Mouse (Mus musculus) hindbrain, embryonic 15.5 days (tissue): ENCODE data around the gene Tmem267. TPM values are rescaled to one million over a fixed set of nuclear protein-coding genes. Genes with fewer than 3 reads are reported as not detected.
"Not testable (repeated sequence)": the region's sequence is repeated elsewhere in the genome, so short reads cannot be mapped to it uniquely, and the experiment has no call there.

Experiments used
- ATAC-seq: fragments of 200-750 bp; cut with Nextera tagmentation; 2 replicates; pipeline ENCODE4 v1.8.0; 2017; ENCODE audit warnings: low read depth, moderate number of reproducible peaks, moderate TSS enrichment; ENCODE audit not compliant: low FRiP score
- H3K27ac ChIP-seq: fragments of 300-500 bp; sonication (generic); replicated peaks from 2 replicates; pipeline ENCODE4 v1.5.1; 2015; ENCODE audit warnings: mild to moderate bottlenecking, inconsistent platforms
- H3K27me3 ChIP-seq: fragments of 300-500 bp; sonication (generic); 2 replicates; pipeline ENCODE4 v1.6.1; 2015; ENCODE audit warnings: control low read depth, inconsistent platforms
- H3K36me3 ChIP-seq: fragments of 300-500 bp; sonication (generic); 2 replicates; pipeline ENCODE4 v1.6.1; 2015; ENCODE audit warnings: control low read depth, inconsistent platforms
- H3K4me1 ChIP-seq: fragments of 300-500 bp; sonication (generic); replicated peaks from 2 replicates; pipeline ENCODE4 v1.6.1; 2015; ENCODE audit warnings: control low read depth, inconsistent platforms
- H3K4me2 ChIP-seq: fragments of 300-500 bp; sonication (generic); 2 replicates; pipeline ENCODE4 v1.6.1; 2015; ENCODE audit warnings: moderate library complexity, mild to moderate bottlenecking, inconsistent platforms
- H3K4me3 ChIP-seq: fragments of 300-500 bp; sonication (generic); 2 replicates; pipeline ENCODE4 v1.5.1; 2015; ENCODE audit warnings: mild to moderate bottlenecking, inconsistent platforms
- H3K9ac ChIP-seq: fragments of 300-500 bp; sonication (generic); 2 replicates; pipeline ENCODE4 v1.6.1; 2015; ENCODE audit warnings: inconsistent platforms
- H3K9me3 ChIP-seq: fragments of 300-500 bp; sonication (generic); 2 replicates; pipeline ENCODE4 v1.6.1; 2016; ENCODE audit warnings: control low read depth, inconsistent platforms
- WGBS: fragments of 180-500 bp; shearing (Covaris S2); methylation state at CpG from one replicate; pipeline ENCODE4 v1.1.7; 2015; 5-methylcytosine and 5-hydroxymethylcytosine counted together
- polyA plus RNA-seq: library from polyadenylated mRNA; unstranded; fragments of >200 nt; fragmentation: Nextera tagmentation; extraction: Ambion mirVana; gene quantifications from 2 replicates; pipeline ENCODE4 v1.2.1, GENCODE M21; 2015

Tmem267 gene
- polyA plus RNA-seq, 1 experiment from 2014 or later: 4.5 TPM

GRCm38 (mm10) chr13:119625952-119626351, 138.1 kb downstream of the Tmem267 start:
- not testable (repeated sequence) for H3K4me3 ChIP-seq, H3K9ac ChIP-seq, H3K36me3 ChIP-seq, H3K27ac ChIP-seq, H3K4me2 ChIP-seq, ATAC-seq, H3K27me3 ChIP-seq, H3K4me1 ChIP-seq, H3K9me3 ChIP-seq
- WGBS: 79% methylated on average over 5 of the region's 5 CpGs

DNA sequence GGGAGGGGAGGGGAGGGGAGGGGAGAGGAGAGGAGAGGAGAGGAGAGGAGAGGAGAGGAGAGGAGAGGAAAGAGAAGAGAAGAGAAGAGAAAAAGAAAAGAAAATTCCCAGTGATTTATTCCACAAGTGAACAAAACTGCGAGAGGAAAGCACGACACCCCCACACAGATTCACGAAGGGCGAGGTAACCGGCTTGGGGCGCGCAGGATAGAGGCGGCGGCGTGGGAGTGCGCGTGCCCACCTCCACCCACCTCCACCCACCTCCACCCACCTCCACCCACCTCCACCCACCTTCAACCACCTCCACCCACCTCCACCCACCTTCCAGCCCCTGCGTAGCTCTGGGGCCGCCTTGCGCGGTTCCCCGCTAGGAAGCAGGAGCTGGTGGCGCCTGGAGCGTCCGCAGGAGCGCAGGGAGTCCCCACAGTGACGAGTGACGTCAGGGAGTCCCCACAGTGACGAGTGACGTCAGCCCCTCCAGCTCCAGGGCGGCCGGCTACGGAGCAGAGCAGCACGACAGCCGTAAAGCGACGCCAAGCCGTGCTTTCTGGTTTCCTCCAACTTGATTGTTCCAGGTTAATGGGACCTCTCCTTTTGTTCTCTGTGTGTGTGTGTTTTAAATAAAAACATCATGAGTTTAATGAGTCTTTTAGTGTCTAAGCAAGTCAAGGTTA, 143.8 kb downstream of the Tmem267 start:
- H3K4me3 ChIP-seq: peak overlapping the region; percentile 53
- H3K4me2 ChIP-seq: peak overlapping the region; percentile 71
- H3K9me3 ChIP-seq: no peaks in the 10 kb centered on the region
- peak overlapping the region; percentile 70 for H3K27ac ChIP-seq
- 12% methylated on average over 29 of the region's 33 CpGs for WGBS
- ATAC-seq: peak; percentile 96
- H3K36me3 ChIP-seq: no peaks in the 10 kb centered on the region
- peak overlapping the region; percentile 37 for H3K9ac ChIP-seq
- H3K27me3 ChIP-seq: 0 out of 2 replicates have a peak, but pooled peaks cover 3% of the 10 kb centered on the region
- no peaks in the 10 kb centered on the region for H3K4me1 ChIP-seq

DNA sequence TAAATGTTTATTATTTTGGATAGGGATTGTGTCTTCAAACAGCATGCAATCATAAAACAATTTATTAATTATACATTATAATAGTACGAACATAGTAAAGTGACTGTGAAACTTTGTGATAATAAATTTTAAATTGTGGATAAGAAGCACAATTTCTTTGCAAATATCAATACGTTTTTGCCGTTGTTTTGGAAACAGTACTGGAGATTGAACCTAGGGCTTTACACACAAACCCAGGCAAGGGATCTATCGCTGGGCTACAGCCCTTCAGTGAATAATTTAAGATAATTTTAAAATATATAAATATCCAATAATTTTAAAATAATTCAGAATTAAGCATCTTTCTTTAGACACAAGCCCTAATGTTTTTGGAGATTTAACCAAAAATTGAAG, 144.3 kb downstream of the Tmem267 start:
- Histone ChIP-seq H3K4me2 (peak overlapping the region; percentile 71), H3K36me3 (no peaks in the 10 kb centered on the region), H3K4me3 (peak overlapping the region; percentile 53), H3K4me1 (no peaks in the 10 kb centered on the region), H3K27me3 (0 out of 2 replicates have a peak, but pooled peaks cover 3% of the 10 kb centered on the region), H3K9me3 (no peaks in the 10 kb centered on the region), H3K9ac (no peak overlapping the region; the same call in 1 of the 2 replicates), H3K27ac (no peak overlapping the region)
- 85% methylated on average over 4 of the region's 4 CpGs for WGBS
- ATAC-seq: peak; percentile 13; the same call in 1 of the 2 replicates

DNA sequence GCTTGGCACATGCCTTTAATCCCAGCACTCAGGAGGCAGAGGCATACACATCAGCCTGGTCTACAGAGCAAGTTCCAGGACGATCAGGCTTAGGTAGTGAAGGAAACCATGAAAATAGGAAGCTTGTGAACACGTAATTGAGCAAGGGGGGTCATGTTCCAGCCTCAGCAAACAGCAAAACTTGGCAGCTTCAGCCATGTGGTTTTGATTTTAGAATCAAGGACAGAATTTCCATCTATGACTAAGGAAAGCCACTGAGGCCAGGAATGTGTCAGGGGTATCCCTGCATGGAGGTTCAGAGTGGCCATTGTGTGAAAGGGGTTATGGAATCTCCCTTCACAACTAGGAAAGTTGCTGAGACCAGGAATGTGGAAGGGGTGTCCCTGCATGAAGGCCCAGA, 147.7 kb downstream of the Tmem267 start:
- 71% methylated on average over 2 of the region's 2 CpGs for WGBS
- no peak overlapping the region for H3K4me2 ChIP-seq
- H3K4me3 ChIP-seq: no peak overlapping the region
- ATAC-seq: no peak
- no peak overlapping the region for H3K27ac ChIP-seq
- H3K4me1 ChIP-seq: no peaks in the 10 kb centered on the region
- no peaks in the 10 kb centered on the region for H3K36me3 ChIP-seq
- H3K27me3 ChIP-seq: 0 out of 2 replicates have a peak, but pooled peaks cover 3% of the 10 kb centered on the region
- H3K9me3 ChIP-seq: no peaks in the 10 kb centered on the region
- H3K9ac ChIP-seq: no peak overlapping the region

DNA sequence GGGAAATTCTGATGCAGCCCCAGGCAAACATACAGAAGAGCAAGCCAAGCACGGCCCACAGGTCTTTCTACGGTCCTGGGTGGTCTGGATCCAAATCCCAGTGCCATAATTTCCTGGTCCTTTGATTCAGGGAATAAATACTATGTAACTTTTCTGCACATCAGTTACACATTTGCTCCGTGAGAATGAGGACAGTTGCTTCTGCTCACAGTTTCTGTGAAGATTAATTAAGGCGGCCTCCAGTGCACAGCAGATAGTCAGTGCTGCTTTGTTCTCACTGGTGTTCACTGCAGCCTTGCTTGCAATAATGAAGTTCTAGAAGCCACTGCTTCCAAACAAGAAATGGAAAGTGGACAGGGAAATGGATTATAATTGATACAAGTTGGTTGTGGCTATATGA, 150.0 kb downstream of the Tmem267 start:
- Histone ChIP-seq H3K9me3 (no peaks in the 10 kb centered on the region), H3K4me1 (no peaks in the 10 kb centered on the region), H3K4me2 (no peak overlapping the region), H3K9ac (no peak overlapping the region), H3K27ac (no peak overlapping the region), H3K4me3 (no peak overlapping the region), H3K27me3 (0 out of 2 replicates have a peak, but pooled peaks cover 3% of the 10 kb centered on the region), H3K36me3 (no peaks in the 10 kb centered on the region)
- ATAC-seq: no peak
- 88% methylated on average over 4 of the region's 4 CpGs for WGBS

- 91% methylated on average over 5 of the region's 5 CpGs for WGBS
These were observed 150.6 kb downstream of the Tmem267 start for GRCm38 (mm10) chr13:119638449-119638848.

DNA sequence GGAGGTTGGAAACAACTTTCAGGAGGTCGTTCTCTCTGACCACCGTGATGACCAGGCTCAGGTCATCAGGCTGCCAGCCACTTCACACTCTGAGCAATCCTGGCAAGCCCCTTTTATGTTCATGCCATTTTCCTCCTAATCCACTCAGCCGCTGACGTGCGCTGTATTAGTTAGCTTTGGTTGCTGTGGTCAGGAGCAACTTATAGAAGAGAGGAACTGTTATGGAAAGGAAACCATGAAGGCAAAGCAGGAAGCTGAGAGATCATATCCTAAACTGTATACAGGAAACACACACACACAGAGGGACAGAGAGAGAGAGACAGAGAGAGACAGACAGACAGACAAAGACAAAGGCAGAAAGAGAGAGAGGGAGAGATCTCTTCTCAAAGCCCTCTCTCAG, 151.5 kb downstream of the Tmem267 start:
- Histone ChIP-seq H3K36me3 (no peaks in the 10 kb centered on the region), H3K9me3 (no peaks in the 10 kb centered on the region), H3K4me1 (no peaks in the 10 kb centered on the region), H3K9ac (no peak overlapping the region), H3K27me3 (0 out of 2 replicates have a peak, but pooled peaks cover 3% of the 10 kb centered on the region), H3K27ac (no peak overlapping the region), H3K4me3 (no peak overlapping the region), H3K4me2 (no peak overlapping the region)
- no peak for ATAC-seq
- 88% methylated on average over 5 of the region's 5 CpGs for WGBS

More at GRCm38 (mm10) chr13:119638449-119638848, 150.6 kb downstream of the Tmem267 start:
- Histone ChIP-seq H3K9ac (no peak overlapping the region), H3K4me2 (no peak overlapping the region), H3K36me3 (no peaks in the 10 kb centered on the region), H3K4me1 (no peaks in the 10 kb centered on the region), H3K9me3 (no peaks in the 10 kb centered on the region), H3K27ac (no peak overlapping the region), H3K4me3 (no peak overlapping the region), H3K27me3 (0 out of 2 replicates have a peak, but pooled peaks cover 3% of the 10 kb centered on the region)
- ATAC-seq: no peak

- no peak; the same call in 1 of the 2 replicates for ATAC-seq
- H3K27ac ChIP-seq: no peak overlapping the region
- H3K9me3 ChIP-seq: no peaks in the 10 kb centered on the region
- H3K27me3 ChIP-seq: 0 out of 2 replicates have a peak, but pooled peaks cover 3% of the 10 kb centered on the region
- H3K36me3 ChIP-seq: no peaks in the 10 kb centered on the region
- no peak overlapping the region for H3K9ac ChIP-seq
- H3K4me1 ChIP-seq: no peaks in the 10 kb centered on the region
- H3K4me3 ChIP-seq: no peak overlapping the region
- no peak overlapping the region for H3K4me2 ChIP-seq
- 42% methylated on average over 4 of the region's 4 CpGs for WGBS
These were observed 152.7 kb downstream of the Tmem267 start for GRCm38 (mm10) chr13:119640504-119640903.

GRCm38 (mm10) chr13:119641145-119641544, 153.3 kb downstream of the Tmem267 start:
- 91% methylated on average over 7 of the region's 7 CpGs for WGBS
- no peaks in the 10 kb centered on the region for H3K27me3 ChIP-seq
- H3K36me3 ChIP-seq: no peaks in the 10 kb centered on the region
- H3K27ac ChIP-seq: no peak overlapping the region
- H3K4me2 ChIP-seq: no peak overlapping the region
- ATAC-seq: no peak
- no peak overlapping the region for H3K9ac ChIP-seq
- H3K9me3 ChIP-seq: no peaks in the 10 kb centered on the region
- no peak overlapping the region for H3K4me3 ChIP-seq
- H3K4me1 ChIP-seq: no peaks in the 10 kb centered on the region

GRCm38 (mm10) chr13:119644769-119645168, 156.9 kb downstream of the Tmem267 start:
- WGBS: 60% methylated on average over 5 of the region's 5 CpGs
- Histone ChIP-seq H3K27me3 (no peaks in the 10 kb centered on the region), H3K4me3 (no peak overlapping the region), H3K36me3 (no peaks in the 10 kb centered on the region), H3K27ac (no peak overlapping the region), H3K9me3 (no peaks in the 10 kb centered on the region), H3K4me1 (no peaks in the 10 kb centered on the region), H3K4me2 (no peak overlapping the region), H3K9ac (no peak overlapping the region)
- ATAC-seq: no peak

DNA sequence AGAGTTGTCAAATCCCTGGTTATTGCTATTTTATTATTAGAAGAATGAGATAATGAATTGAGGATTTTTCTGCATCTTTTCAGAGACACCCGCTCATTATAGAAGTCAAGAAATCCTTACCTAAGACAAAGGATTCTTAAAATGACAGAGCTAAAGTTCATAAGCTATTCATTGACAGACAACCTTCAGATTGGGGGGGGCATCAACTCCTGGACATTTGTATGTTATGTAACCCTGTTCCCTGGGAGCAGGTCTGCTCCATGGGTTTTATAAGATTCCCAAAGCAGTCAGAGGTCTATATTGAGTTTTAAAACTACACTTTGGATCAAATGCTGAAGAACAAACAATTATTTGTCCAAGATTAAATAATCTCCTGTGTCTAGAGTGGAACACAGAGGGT, 158.7 kb downstream of the Tmem267 start:
- Histone ChIP-seq H3K4me1 (no peaks in the 10 kb centered on the region), H3K4me3 (no peak overlapping the region), H3K4me2 (no peak overlapping the region), H3K9ac (no peak overlapping the region), H3K27ac (no peak overlapping the region), H3K36me3 (no peaks in the 10 kb centered on the region), H3K27me3 (no peaks in the 10 kb centered on the region), H3K9me3 (no peaks in the 10 kb centered on the region)
- no peak for ATAC-seq
- 100% methylated on average over 1 of the region's 1 CpGs for WGBS

- 45% methylated on average over 15 of the region's 15 CpGs for WGBS
- Histone ChIP-seq H3K36me3 (no peaks in the 10 kb centered on the region), H3K4me3 (no peak overlapping the region), H3K4me1 (no peaks in the 10 kb centered on the region), H3K9ac (no peak overlapping the region), H3K4me2 (peak overlapping the region; percentile 5; the same call in 1 of the 2 replicates), H3K27me3 (no peaks in the 10 kb centered on the region), H3K27ac (peak overlapping the region; percentile 57), H3K9me3 (no peaks in the 10 kb centered on the region)
- peak; percentile 60; the same call in 1 of the 2 replicates for ATAC-seq
These were observed 161.3 kb downstream of the Tmem267 start for GRCm38 (mm10) chr13:119648891-119649698.
